Mouse (Mus musculus) limb, embryonic 13.5 days (tissue): ENCODE measurements around the gene Bpifa3. TPM values are rescaled to one million over a fixed set of nuclear protein-coding genes. Genes with fewer than 3 reads are reported as not detected.
"Not testable (repeated sequence)": the region's sequence is repeated elsewhere in the genome, so short reads cannot be mapped to it uniquely, and the experiment has no call there.

ENCODE experiments used
- ATAC-seq: fragments of 200-750 bp; cut with Nextera tagmentation; 2 replicates; pipeline ENCODE4 v1.8.0; 2017; ENCODE audit warnings: low read depth, moderate number of reproducible peaks, moderate TSS enrichment; ENCODE audit not compliant: low FRiP score
- H3K27ac ChIP-seq: fragments of 300-500 bp; sonication (generic); 2 replicates; pipeline ENCODE4 v1.5.1; 2015; ENCODE audit warnings: inconsistent platforms, mild to moderate bottlenecking, moderate library complexity
- H3K27me3 ChIP-seq: fragments of 300-500 bp; sonication (generic); 2 replicates; pipeline ENCODE4 v1.6.1; 2015; ENCODE audit warnings: mild to moderate bottlenecking, inconsistent platforms
- H3K36me3 ChIP-seq: fragments of 300-500 bp; sonication (generic); 2 replicates; pipeline ENCODE4 v1.6.1; 2015; ENCODE audit warnings: inconsistent platforms, mild to moderate bottlenecking, moderate library complexity
- H3K4me1 ChIP-seq: fragments of 300-500 bp; sonication (generic); 2 replicates; pipeline ENCODE4 v1.6.1; 2015; ENCODE audit warnings: inconsistent platforms
- H3K4me2 ChIP-seq: fragments of 300-500 bp; sonication (generic); replicated peaks from 2 replicates; pipeline ENCODE4 v1.6.1; 2015; ENCODE audit warnings: inconsistent platforms, mild to moderate bottlenecking, moderate library complexity
- H3K4me3 ChIP-seq: fragments of 300-500 bp; sonication (generic); 2 replicates; pipeline ENCODE4 v1.5.1; 2015; ENCODE audit warnings: moderate library complexity, mild to moderate bottlenecking, inconsistent platforms
- H3K9ac ChIP-seq: fragments of 300-500 bp; sonication (generic); 2 replicates; pipeline ENCODE4 v1.6.1; 2015; ENCODE audit warnings: mild to moderate bottlenecking, inconsistent platforms
- H3K9me3 ChIP-seq: fragments of 300-500 bp; sonication (generic); 2 replicates; pipeline ENCODE4 v1.6.1; 2016; ENCODE audit warnings: inconsistent platforms
- WGBS: fragments of 180-500 bp; shearing (Covaris S2); methylation state at CpG from one replicate; pipeline ENCODE4 v1.1.7; 2015; 5-methylcytosine and 5-hydroxymethylcytosine counted together
- polyA plus RNA-seq: library from polyadenylated mRNA; unstranded; fragments of >200 nt; fragmentation: Nextera tagmentation; extraction: Ambion mirVana; gene quantifications from 2 replicates; pipeline ENCODE4 v1.2.1, GENCODE M21; 2015

Gene Bpifa3
- polyA plus RNA-seq, 1 experiment from 2014 or later, result not detected

DNA sequence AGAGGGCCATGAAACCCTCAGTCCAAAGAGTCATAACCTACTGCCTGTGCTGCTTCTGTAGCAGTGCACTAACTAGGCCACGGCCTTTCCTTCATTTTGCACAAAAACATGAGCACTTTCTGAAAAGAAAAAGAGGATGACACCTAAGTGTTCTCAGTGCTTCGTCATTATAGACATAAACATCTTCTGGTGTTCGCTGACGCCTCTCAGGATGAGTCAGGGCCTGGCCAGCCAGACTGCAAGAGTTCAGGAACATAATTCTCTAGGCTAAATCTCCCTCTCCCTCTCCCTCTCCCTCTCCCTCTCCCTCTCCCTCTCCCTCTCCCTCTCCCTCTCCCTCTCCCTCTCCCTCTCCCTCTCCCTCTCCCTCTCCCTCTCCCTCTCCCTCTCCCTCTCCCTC, 52.9 kb downstream of the Bpifa3 start:
- H3K36me3 ChIP-seq, H3K9me3 ChIP-seq, ATAC-seq, H3K4me1 ChIP-seq, H3K4me2 ChIP-seq, H3K27me3 ChIP-seq, H3K4me3 ChIP-seq, H3K27ac ChIP-seq, H3K9ac ChIP-seq: not testable (repeated sequence)
- 66% methylated on average over 4 of the region's 4 CpGs for WGBS

DNA sequence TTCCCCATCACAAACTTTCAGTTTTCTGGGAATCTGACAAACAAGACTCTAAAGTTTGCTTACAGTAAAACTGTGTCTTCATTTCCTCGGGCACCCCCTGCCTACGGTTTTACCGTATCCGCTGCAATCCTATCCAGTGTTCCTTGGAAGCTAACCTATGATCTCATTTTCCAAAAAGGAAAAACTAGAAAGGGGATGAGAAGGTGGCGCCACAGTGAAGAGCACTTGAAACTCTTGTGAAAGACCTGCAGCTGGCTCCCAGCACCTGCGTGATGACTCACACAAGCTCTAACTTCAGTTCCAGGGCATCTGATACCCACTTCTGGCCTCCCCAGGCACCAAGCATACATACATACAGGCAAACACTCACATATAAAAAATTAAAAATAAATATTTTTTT, 55.2 kb downstream of the Bpifa3 start:
- no peaks in the 10 kb centered on the region for H3K4me1 ChIP-seq
- H3K36me3 ChIP-seq, result no peaks in the 10 kb centered on the region
- no peak overlapping the region for H3K4me2 ChIP-seq
- H3K9ac ChIP-seq, result no peak overlapping the region
- ATAC-seq, result no peak
- WGBS, result 84% methylated on average over 6 of the region's 6 CpGs
- no peaks in the 10 kb centered on the region for H3K27me3 ChIP-seq
- no peak overlapping the region for H3K27ac ChIP-seq
- H3K9me3 ChIP-seq, result no peaks in the 10 kb centered on the region
- no peak overlapping the region for H3K4me3 ChIP-seq

DNA sequence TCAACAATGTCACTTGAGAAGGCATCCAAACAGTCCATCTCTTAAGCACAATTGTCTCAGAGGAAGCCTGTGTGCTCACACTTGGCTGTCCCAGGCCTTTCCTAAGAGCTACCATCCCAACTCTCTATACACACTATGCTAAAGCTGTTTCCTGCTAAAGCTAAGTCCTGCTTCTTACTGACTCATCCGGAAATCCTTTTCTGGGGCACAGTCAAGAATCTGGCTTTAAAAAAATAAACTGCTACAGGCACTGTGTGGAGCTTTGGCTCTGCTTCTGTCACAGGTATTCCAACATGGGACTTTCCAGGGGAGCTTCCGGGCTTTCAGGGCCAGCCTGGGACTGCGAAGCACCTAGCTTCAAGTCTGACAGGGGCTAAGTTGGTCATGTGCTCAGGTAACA, 55.6 kb downstream of the Bpifa3 start:
- WGBS, result 83% methylated on average over 3 of the region's 3 CpGs
- Histone ChIP-seq H3K4me1 (no peaks in the 10 kb centered on the region), H3K4me2 (no peak overlapping the region), H3K4me3 (no peak overlapping the region), H3K36me3 (no peaks in the 10 kb centered on the region), H3K9me3 (no peaks in the 10 kb centered on the region), H3K9ac (no peak overlapping the region), H3K27me3 (no peaks in the 10 kb centered on the region), H3K27ac (no peak overlapping the region)
- ATAC-seq, result no peak

DNA sequence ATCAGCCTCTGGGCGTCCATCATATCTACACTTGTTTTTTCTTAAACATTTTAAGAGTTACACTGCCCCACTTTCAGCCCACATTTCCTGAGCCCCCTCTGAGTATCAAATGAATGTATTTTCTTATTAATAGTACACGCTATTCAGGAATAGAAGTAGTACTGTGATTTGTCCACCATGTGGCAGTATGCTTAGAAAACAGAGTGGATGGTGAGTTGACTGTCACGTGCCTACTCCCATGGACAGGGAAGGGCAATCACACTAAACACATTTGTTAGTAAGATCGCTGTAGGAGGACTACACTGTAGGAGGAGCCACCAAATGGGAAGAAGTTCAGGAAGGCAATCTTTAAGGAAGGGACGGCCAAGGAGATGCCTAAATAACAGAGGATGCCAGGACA, 57.3 kb downstream of the Bpifa3 start:
- Histone ChIP-seq H3K9ac (no peak overlapping the region), H3K9me3 (no peaks in the 10 kb centered on the region), H3K4me1 (no peaks in the 10 kb centered on the region), H3K27me3 (no peaks in the 10 kb centered on the region), H3K4me3 (no peak overlapping the region), H3K27ac (no peak overlapping the region), H3K36me3 (no peaks in the 10 kb centered on the region), H3K4me2 (no peak overlapping the region)
- WGBS, result 34% methylated on average over 5 of the region's 5 CpGs
- no peak for ATAC-seq

Other genes with a start within 250 kb of the Bpifa3 start
- gene Bpifb6, start 229.9 kb upstream of the Bpifa3 start, polyA plus RNA-seq, result not detected in 2 replicates
- gene Bpifb3, start 212.1 kb upstream of the Bpifa3 start, polyA plus RNA-seq, result not detected in 2 replicates
- gene Bpifb4, start 192.1 kb upstream of the Bpifa3 start, polyA plus RNA-seq, result not detected in 2 replicates
- not detected in 2 replicates for gene Bpifa6, start 155.4 kb upstream of the Bpifa3 start, polyA plus RNA-seq
- gene Bpifa2, start 122.1 kb upstream of the Bpifa3 start, polyA plus RNA-seq, result not detected in 2 replicates
- gene Bpifa1, start 12.5 kb downstream of the Bpifa3 start, polyA plus RNA-seq, result not detected in 2 replicates
- not detected in 2 replicates for gene Bpifa5, start 32.3 kb downstream of the Bpifa3 start, polyA plus RNA-seq
- not detected in 2 replicates for gene Bpifb1, start 60.5 kb downstream of the Bpifa3 start, polyA plus RNA-seq
- gene Bpifb5, start 93.4 kb downstream of the Bpifa3 start, polyA plus RNA-seq, result 0.14 and 0.15 TPM in 2 replicates
- not detected in 2 replicates for gene Bpifb9a, start 127.5 kb downstream of the Bpifa3 start, polyA plus RNA-seq
- gene Bpifb9b, start 176.9 kb downstream of the Bpifa3 start, polyA plus RNA-seq, result not detected in 2 replicates
- 19.6 and 21.9 TPM in 2 replicates for gene Cdk5rap1, start 242.7 kb downstream of the Bpifa3 start, polyA plus RNA-seq